Mouse (Mus musculus) layer of hippocampus, postnatal 36 days (tissue): ENCODE results near the gene Gpd2. TPM values are rescaled to one million over a fixed set of nuclear protein-coding genes. Genes with fewer than 3 reads are reported as not detected.

Experiments
- DNase-seq, 2 experiments: peaks; one replicate each; pipeline ENCODE4 v3.0.0; 2022
- total RNA-seq, 2 experiments: library from RNA; stranded (reverse); gene quantifications; 2 replicates each; pipeline ENCODE4 v1.2.3; 2021

Gpd2 gene
- 100 to 1,000 TPM; 129 to 140 TPM for total RNA-seq

DNA sequence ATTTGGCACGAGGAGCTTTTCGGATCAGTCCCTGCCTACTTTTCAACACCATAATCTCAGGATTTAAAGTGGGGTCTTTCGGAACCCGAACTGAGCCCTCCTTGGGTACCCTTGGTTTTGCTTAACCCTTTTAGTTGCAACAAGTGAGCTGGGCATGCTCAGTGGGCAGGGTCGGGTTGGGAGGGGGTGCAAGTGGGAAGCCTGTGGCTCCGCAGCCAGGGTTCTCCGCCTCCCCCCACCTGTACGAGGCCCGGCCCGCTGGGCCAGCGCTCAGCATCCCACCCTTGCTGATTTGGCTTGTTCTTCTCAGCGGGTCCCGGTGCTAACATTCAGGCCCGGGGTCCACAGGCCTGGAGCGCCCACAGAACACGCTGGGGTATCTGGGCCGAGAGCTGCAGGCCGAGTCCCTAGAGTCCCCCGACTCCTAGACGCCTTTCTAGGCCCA lies at the start of gene Gpd2:
Gene Gpd2, plus strand, starts transcription at position 161 of the 445 bp plus-strand sequence.
- no peak for DNase-seq

DNA sequence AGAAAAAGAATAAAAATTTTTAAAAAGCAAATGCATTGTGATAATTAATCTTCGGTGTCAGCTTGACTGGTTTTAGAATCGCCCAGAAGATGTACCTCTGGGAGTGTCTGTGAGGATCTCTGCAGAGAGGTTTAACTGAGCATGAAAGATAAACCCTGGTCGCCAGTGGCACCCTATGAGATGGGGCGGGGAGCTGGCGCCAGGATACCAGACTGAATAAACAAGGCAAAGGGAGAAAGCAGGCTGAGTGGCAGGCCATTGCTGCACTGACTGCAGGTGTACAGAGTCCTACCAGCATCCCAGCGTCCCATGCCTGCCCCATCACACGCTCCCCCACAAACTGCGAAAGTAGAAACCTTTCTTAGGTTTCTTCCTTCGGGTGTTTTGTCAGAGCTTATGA lies 49.2 kb upstream of the Gpd2 start:
- DNase-seq: no peak

DNA sequence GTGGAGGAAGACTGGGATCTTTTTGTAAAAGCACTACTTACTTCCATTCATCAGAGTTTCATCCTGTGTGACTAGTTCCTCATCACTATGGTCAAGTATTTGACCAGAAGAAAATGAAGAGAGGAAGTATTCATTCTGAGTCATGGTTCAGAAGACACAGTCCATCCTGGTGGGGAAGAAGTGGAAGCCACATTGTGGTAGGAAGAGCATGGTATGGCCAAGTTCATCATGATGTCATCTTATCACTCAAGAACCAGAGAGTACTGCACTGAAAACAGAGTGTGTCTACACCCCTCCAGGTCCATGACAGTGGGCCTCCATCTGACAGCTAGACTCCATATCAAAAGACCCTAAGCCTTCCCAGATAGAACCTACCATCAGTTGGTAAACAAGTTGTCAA lies 46.6 kb upstream of the Gpd2 start:
- no peak for DNase-seq

DNA sequence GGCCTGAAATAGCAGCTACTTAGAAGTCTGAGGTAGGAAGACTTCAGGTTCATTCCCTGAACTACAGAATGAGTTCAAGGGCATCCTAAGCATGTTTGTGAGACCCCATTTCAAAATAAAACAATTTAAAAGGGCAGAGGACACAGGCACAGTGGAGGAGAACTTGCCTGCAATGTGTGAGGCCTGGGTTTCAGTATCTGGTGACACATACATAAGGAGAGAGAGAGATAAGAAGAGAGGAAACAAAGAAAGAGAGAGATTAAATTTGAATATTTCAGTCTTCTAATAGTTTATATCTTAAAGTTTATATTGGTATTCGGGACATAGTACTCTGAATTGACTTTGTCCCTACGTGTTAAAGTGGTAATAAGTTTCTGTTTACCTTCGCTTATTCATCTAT lies 38.4 kb upstream of the Gpd2 start:
- no peak for DNase-seq

DNA sequence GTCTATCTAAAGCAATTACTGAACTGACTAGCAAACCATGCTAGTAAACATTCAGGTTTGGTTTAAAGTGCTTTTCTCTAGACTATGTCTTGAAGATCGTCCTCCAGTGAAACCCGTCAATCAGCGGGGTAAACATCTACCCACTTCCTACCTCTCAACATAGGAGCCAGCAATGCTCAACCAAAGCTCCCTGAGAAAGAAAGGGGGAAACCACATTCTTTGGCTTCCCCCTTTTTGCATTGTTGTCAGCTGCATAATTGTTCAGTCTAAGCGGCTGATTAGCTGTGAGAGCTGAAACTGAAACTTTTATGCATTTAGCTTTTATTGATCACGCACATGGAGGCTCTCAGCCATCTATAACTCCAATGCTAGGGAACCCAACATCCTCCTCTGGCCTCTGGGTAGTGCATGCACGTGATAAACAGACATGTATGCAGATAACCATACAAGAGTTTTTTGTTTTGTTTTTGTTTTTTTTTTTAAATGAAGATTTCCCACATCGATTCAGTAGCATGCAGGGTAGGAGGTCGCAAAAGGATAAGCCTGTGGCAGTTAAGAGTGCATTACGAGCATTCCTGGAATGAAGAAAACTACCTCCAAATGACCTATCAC lies 28.9 kb upstream of the Gpd2 start:
- DNase-seq: no peak

DNA sequence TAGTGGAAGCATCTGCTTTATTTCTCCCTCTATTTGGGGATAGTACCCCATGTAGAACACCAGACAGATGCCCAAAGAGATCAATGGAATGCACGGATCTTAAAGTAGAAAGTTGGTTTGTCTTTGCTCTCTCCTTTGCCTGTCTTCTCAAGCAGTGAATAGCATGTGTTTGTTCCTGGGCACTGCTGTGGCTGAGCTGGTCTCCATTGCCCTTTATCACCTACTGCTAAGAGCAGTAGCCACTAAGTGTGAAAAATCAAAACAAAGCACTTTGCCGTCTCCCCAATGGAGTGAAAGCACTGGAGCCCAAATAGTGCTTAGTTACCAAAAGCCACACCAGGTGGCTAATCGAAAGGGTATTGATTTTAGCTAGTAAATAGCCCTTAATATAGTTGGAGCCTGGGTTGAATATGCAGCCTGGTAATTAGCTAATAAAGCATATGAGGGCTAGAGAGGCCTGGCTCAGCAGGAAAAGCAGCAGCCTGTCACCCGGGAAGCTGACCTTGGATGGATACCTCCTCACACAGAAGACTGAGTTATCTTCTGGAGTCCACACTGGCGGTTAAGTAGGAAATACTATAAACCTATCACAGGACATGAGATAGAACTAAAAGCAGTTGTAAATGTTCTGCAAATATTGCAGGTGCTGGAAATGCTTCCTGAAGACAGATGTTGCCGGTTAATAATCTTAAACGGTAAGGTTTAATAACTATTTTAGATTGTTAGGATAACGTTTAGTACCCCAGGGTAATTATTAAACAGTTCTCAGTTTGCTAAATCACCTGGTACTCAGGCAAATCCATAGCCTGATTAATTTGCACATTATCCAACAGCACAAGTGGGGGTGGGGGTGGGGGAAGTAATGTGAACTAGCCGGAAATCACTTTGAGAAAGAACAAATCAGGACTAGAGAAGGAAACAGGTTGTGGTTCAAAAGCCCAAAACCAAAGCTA lies 26.1 kb upstream of the Gpd2 start:
- DNase-seq: no peak

DNA sequence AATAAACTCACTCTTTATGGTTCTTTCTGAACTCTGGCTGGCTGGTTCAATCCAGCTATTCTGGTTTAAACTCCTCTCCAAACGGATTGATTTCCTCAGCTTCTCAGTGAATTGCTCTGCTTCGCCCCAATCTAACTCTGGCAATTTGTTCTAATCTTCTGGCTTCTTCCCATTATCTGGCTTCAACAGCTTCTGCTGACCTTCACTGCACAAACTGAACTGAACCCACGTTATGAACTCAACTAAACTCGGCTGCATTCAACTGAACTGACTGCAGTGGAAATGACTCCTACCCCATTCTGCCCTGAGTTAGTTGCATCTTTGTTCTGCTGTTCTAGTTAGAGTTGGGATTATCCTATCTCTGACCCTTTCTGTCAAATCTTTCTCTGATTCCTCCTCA lies 24.1 kb upstream of the Gpd2 start:
- DNase-seq: no peak

DNA sequence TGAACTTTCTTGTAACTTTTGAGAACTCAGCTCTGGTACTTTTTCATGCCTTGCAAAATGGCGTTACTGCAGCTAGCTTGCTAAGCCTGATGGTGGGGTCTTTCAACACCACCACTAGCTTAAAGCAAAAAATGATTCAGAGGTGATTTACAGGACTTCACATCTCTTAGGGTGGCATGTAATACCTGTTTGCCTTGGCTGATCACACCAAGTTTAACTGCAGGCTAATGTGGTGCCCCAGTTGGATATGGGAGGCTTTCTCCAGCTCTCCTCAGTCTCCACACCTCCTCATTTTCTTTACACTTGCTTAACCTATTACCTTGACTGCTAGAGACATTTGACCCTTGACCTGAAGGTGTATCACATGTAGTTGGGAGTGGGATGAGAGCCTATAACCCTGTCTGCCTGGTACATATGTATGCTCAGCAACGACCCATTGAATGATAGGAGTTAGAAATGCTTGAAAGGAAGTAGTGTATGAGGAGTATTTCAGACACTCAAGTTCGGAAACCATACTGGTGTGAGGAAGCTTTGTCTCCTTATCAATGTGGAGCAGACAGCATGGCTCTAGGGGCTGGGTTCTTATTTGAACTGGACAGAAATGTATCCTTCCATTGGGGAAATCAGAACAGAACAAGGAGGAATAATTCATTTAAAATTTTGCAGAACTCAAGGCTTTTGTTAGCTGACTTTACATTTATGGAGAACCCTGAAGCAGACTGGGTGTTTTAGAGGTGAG lies 14.0 kb upstream of the Gpd2 start:
- no peak for DNase-seq

DNA sequence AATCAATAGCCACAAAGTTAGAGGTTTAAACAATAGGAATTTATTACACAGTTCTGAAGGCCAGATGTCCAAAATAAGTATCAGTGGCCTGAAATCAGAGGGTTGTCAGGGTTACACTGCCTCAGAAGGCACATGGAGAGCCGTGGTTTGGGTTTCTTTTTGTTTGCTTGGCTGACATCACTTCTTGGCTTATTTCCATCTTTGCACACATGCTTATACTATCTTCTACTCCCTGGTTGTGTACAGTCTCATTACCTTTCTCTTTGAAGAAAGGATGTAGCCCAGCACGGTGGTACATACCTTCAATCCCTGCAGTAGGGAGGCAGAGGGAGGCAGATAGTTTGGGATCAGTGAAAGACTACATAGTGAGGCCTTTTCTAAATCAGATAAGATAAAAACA lies 12.2 kb upstream of the Gpd2 start:
- no peak for DNase-seq

DNA sequence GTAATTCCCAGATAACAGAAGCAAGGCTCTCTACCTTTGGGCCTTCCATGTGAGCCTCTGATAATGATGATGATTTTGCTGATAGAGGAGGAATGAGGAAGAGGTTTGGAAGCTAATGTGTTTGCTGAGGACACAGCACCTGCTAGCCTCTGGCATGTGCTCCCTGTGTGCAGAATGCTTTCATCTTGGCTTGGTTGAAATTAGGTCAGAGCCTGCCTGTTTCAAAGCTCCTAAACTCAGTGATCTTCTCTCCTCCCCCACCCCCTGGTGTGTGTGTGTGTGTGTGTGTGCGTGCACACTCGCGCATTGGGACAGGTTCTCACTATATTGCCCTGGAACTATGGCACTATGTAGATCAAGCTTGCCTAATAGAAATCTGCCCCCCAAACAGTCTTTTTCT lies 10.0 kb upstream of the Gpd2 start:
- no peak for DNase-seq

DNA sequence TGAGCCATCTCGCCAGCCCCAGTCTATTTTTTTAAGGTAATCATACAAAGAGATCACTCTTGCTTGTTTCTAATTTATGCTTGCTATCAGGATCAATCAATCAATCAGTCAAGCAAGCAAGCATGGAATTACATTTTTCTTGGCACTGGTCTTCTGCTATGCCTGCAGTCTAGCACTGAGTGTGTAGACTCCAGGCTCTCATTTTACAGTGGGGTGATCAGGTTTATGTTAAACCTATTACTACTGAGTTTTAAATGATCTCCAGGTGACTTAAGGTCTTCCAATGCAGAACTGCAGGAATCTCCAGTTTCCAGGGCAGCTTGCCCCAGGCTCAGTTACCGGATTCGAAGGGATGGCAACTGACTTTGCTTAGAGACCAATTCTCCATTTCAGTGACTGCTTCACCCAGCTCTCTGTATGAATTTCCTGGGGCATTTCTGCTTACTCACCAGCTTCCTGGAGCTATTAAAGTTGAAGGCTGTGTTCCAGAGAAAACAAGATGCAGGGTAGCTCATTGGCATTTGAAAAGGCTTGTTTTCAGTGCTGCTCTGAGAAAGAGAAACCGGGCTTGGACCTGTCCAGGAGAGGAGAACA lies 7.7 kb upstream of the Gpd2 start:
- no peak for DNase-seq

DNA sequence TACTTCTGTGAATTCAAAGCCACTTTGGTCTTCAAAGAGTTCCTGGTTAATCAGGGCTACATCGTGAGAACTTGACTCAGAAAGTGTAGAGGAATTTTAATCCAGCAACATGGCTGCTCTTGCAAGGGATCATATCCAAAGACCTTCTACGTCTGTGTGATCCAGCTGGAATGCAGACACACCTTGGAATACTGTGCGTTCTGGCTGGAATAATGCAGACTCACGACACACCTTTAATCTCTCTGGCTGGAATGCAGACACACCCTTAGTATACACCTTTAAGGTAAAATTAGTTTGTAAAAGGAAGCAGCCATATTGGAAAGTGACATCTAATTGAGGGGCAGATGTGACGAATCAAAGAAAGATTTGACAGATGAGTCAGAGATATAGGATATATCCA lies 6.0 kb upstream of the Gpd2 start:
- no peak for DNase-seq

DNA sequence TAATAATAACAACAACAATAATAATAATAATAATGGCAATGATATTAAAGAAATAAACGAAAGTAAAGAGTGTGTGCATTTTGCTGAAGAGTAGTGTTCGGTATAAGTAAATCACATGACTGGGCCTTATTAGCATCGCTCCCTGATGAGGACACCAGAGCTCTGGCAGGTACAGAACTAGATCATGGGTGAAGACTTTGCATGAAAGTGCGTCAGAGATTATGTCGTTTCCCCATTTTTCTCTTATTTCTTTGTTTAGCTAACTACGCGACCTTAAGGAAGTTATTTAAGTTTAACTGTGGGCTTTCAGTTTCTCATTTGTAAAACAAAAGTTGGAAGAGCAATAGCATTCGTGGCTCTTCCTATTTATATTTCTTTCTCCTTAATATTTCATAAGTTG lies 5.1 kb upstream of the Gpd2 start:
- DNase-seq: no peak

DNA sequence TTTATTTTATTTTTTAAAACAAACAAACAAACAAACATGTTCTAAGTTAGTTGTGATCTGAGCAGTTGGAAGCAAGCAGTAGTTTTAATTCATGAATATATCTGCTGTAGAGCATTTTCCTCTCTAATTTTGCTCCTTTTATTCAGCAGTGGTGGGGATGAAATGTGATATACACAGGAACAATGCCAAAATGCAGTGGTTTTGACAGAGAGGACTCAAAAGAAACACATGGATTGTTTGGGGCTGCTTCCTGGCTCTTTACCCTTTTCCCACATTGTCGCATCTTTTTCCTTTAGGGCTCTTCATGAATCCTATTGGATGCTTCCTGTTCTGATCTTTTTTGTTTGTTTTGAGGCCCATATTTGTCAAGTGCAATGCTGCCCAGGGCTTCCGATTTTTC lies 1.2 kb upstream of the Gpd2 start:
- no peak for DNase-seq

DNA sequence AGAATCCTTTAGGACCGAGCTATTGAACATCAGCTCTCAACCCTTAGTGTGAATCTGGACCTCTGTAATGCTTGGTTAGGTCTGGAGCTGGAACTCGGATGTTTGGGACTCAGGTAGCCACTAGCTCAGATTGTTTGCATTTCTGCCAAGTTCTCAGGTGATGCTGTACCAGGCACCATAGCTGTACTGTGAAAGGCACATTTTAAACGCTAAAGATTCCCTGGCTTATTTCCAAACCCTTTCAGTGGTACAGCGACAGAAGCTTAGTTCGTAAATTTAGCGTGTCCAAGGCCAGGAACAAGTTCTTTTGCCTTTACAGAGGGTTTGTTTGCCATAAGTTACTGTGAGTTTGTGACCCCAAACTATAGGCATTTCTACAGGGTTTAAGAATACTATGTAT lies 409 bp upstream of the Gpd2 start:
- DNase-seq: no peak

DNA sequence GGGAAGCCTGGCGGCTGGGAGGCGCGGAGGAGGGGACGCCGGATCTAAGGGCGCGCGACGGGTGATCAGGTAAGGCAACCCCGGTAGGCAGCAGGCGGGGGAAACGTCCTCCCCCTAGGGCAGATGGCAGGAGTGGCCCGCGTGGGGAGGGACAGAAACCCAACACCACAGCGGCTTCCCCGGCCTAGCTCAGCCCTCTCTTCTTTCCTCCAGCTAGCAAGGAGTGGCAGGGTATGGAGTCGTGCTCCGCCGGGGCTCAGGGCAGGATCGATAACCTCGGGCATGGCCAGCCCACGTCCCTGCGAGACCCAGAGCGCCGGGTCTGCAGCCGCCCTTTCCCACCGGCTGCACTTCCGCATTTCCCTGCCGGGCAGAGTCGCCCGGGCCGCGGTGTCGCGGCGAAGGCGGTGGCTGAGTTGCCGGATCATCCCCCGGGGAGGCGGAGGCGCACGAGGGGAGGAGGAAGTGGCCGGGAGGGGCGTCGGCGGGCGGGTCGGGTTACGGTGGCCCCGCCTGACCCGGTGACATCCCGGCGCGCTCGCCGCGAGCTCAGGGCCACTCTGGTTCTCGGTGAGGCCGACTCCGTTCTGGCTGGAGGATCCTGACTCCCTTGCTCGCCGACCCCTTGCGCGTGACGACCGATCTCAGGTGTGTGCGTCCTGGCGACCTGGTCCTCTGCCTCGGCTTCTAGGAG lies 632 bp downstream of the Gpd2 start:
- DNase-seq: peak; percentile 72 to 76

DNA sequence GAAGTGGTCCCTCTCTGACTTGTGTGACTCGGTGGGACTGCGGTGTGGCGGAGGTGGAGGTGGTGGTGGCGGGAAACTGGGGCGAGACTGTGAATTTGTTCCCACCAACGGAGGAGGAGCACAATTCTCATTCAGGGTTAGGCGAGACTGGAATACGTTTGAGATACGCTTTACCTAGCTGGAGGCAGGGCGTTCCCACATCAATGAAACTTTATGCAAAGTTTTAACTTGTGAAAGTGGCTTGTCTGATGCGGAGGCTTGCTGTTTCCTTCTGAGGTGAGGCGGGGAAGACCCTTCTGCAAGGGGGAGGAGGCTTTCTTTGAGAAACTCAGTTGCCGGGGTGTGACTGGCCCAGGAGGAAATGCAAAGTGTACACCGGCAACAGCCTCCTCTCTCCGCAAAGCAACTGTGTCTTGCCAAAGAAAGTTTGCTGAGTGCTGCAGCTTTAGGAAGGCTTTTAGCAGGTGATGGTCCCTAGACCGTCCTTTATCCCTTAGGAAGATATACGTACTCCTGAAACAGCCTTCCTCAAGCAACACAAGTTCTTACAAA lies 1.3 kb downstream of the Gpd2 start:
- no peak for DNase-seq

DNA sequence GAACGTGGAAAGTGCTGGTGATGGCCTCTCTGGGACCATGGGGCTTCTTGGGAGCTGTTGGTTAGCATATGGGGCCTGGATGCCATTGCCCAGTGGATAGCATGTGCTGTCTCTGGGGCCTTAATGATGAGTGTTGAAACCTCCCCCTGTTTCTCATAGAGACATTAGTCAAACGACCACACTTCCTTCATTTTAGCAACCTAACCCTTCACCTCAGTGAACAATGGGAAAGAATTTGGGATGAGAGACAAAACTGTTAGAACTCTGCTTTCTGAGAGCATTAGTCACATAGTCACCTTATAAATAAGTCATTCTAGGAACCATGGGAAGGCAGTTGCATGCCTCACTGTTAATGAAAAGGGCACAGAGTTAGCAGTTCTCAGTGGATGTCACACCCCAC lies 1.9 kb downstream of the Gpd2 start:
- DNase-seq: no peak

DNA sequence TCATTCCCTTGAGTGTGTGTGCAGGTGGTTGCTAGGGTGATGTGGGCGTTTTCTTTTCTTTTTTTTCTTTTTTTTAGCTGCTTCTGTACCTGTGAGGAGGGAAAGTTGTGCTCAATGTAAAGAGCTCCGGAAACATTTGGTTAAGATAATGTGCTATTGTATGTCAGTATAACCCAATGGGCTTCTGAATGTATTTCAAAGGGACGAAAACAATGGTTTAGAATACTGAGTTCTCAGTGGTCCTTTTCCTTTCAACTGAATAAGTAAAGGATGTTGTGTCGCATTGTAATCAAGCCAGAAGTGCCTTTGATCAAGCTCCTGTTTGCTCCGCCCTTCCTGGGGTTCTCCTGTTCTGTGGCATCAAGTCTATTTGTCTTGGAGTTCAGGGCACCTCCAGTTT lies 6.6 kb downstream of the Gpd2 start:
- no peak for DNase-seq

DNA sequence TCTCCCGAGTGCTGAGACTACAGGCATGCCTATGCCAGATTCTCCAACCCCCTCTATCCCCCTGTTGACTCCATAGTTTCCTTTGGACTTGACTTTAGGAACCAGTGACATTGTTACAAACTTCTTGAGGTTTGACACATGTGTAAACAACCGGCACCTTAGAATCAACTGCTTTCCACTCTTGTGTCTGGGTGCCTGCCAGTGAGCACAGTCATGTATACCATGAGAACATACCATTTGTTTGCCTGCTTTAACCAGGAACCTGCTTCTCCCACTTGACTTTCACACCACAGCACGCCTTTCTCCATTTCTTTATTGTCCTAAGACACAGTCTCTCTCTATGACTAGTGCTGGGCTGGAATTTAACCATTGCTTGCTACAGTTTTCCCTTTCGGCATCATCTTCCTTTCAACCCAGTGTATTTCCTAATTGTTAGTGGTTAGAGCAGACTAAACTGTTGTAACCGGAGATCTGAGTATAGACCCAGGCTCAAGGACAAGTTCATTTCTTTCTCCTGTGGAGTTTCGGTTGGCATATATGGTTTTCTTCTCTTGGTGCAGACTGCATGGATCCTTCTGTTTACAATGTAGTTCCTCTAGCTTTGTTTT lies 8.4 kb downstream of the Gpd2 start:
- DNase-seq: no peak

DNA sequence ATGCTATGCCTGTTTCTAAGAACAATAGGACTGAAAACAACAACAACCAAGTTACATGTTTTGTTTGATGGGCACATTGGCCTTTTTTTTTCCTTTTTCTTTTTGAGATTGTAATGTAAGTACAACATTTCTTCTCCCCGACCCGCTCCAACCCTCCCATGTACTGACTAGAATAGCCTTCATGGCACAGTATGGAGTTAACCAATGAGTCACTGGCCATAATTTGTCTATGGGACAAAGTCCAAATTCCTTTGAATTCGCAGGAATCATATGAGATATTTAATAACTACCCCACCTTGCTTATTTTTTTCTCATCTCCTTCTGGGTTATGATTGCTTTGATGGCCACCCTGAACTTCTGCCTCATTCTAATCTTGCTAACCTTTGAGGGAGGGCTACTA lies 12.7 kb downstream of the Gpd2 start:
- DNase-seq: no peak
